39 mouse cellular contexts compared by ENCODE assay signal in the genomic region with DNA sequence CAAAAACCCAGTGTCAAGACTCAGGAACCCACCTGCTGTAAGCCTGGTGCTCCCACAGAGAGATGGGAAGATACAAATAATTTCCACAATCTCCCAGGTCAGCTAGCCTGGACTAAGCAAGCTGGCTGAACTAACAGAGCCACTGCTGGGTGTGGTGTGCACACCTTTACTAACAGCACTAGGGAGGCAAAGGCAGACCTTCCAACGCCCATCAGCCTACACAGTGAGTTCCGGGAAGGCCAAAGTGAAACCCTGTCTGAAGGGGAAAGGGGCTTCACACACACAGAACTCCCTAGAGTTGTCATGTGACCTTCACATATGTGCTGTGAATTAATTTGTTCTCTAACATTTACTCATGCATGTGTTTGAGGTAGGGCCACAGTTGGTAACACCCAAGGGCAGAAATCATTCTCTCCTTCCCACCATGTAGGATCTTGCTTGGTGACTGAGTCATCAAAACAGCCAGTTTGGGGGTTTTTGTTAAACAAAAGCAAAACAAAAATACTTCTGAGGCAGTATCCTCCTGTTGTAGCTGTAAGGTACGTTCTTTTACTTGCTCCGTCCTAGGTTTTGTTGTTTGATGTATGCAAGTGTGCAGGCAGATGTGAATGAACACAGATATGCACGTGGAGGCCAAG. TPM values are rescaled to one million over a fixed set of nuclear protein-coding genes. Genes with fewer than 3 reads are reported as not detected.
DNase-seq lines count a peak whose midpoint lies in the region; ATAC-seq and TF ChIP-seq lines count a peak whose summit lies in the region.
"Had no signal": no experiment of that assay in that cellular context is flagged by ENCODE, and none has a peak within 500 bp of the region (broad histone marks: within the 10 kb centered on the region; RNA-seq: fewer than 3 reads in every experiment).

No protein-coding gene starts in this region.

- H3K36me3 ChIP-seq in liver, embryonic 12.5 days: peaks cover 73% of the 10 kb centered on the region
- H3K36me3 ChIP-seq in liver, postnatal 0 days (replicated peaks; ENCODE audit: insufficient read depth, low read length): peaks cover 7% of the 10 kb centered on the region; the same call in 1 of the 2 replicates
- H3K36me3 ChIP-seq in E14TG2a.4 (ENCODE audit: insufficient read depth, low read length): peaks cover 78% of the 10 kb centered on the region
- peaks cover 73% of the 10 kb centered on the region for H3K36me3 ChIP-seq in liver, embryonic 15.5 days (replicated peaks)
- H3K36me3 ChIP-seq: embryonic facial prominence, embryonic 15.5 days; heart, embryonic 13.5 days; intestine, embryonic 15.5 days; limb, embryonic 12.5 days; lung, embryonic 15.5 days; midbrain, embryonic 12.5 days; stomach, embryonic 15.5 days had no signal

- no peak for TF ChIP-seq EP300 in liver, postnatal 0 days (IDR thresholded peaks at IDR 0.05; ENCODE audit: low read depth)

- ATAC-seq in liver, embryonic 12.5 days: peak; percentile 20; the same call in 1 of the 2 replicates
- ATAC-seq in liver, postnatal 0 days: no peak
- no peak for ATAC-seq in liver, embryonic 15.5 days (ENCODE audit: insufficient read depth)
- ATAC-seq: forebrain, embryonic 14.5 days; intestine, embryonic 15.5 days had no signal

- no peak overlapping the region; the same call in 1 of the 2 replicates for H3K27ac ChIP-seq in liver, embryonic 12.5 days
- H3K27ac ChIP-seq in liver, postnatal 0 days (ENCODE audit: low read depth): no peak overlapping the region
- peak overlapping the region; percentile 43; the same call in 1 of the 2 replicates for H3K27ac ChIP-seq in liver, embryonic 15.5 days (replicated peaks)
- H3K27ac ChIP-seq: embryonic facial prominence, embryonic 10.5 days; embryonic facial prominence, embryonic 15.5 days; heart, adult 2 months; heart, embryonic 13.5 days; hindbrain, embryonic 14.5 days; intestine, embryonic 15.5 days; limb, embryonic 12.5 days; liver, embryonic 14.5 days; lung, embryonic 15.5 days; midbrain, embryonic 12.5 days; stomach, embryonic 15.5 days had no signal

- 79% methylated on average over 5 of the region's 5 CpGs for WGBS in liver, embryonic 12.5 days (ENCODE audit: insufficient replicate concordance)
- 83% methylated on average over 5 of the region's 5 CpGs for whole genome bisulfite sequencing in liver, postnatal 0 days (ENCODE audit: insufficient replicate concordance)
- 80% methylated on average over 5 of the region's 5 CpGs for WGBS in liver, embryonic 15.5 days (ENCODE audit: insufficient replicate concordance)

- H3K9me3 ChIP-seq in liver, embryonic 12.5 days (replicated peaks): no peaks in the 10 kb centered on the region
- no peaks in the 10 kb centered on the region for H3K9me3 ChIP-seq in liver, postnatal 0 days (ENCODE audit: low read length)
- no peaks in the 10 kb centered on the region for H3K9me3 ChIP-seq in E14TG2a.4 (ENCODE audit: low read length)
- no peaks in the 10 kb centered on the region for H3K9me3 ChIP-seq in liver, embryonic 15.5 days (replicated peaks)
- H3K9me3 ChIP-seq: embryonic facial prominence, embryonic 10.5 days; embryonic facial prominence, embryonic 15.5 days; heart, embryonic 13.5 days; intestine, embryonic 15.5 days; limb, embryonic 12.5 days; lung, embryonic 15.5 days; midbrain, embryonic 12.5 days; stomach, embryonic 15.5 days had no signal

- TF ChIP-seq CTCF in liver, postnatal 0 days (IDR thresholded peaks at IDR 0.05; ENCODE audit: low read depth): no peak
- no peak for TF ChIP-seq CTCF in E14TG2a.4 (conservative IDR thresholded peaks at IDR 0.05; ENCODE audit: low read length)

- no peaks in the 10 kb centered on the region for H3K27me3 ChIP-seq in liver, embryonic 12.5 days (replicated peaks)
- no peaks in the 10 kb centered on the region for H3K27me3 ChIP-seq in liver, postnatal 0 days (ENCODE audit: insufficient read depth, low read length)
- no peaks in the 10 kb centered on the region for H3K27me3 ChIP-seq in E14TG2a.4 (ENCODE audit: insufficient read depth, low read length)
- no peaks in the 10 kb centered on the region for H3K27me3 ChIP-seq in liver, embryonic 15.5 days
- H3K27me3 ChIP-seq: embryonic facial prominence, embryonic 15.5 days; heart, embryonic 13.5 days; intestine, embryonic 15.5 days; limb, embryonic 12.5 days; lung, embryonic 15.5 days; midbrain, embryonic 12.5 days; stomach, embryonic 15.5 days had no signal

- no peak for DNase-seq in liver, postnatal 0 days
- peak; percentile 51 for DNase-seq in ZHBTc4 (ENCODE audit: low read depth, low spot score)
- no peak for DNase-seq in layer of hippocampus, adult 9-10 months (ENCODE audit: low spot score)
- no peak for DNase-seq in gastrocnemius, adult 8-10 months (ENCODE audit: low spot score in 2 of 2)
- DNase-seq in spleen, postnatal 4 days (ENCODE audit: low spot score in 2 of 2): no peak
- DNase-seq: adrenal gland, postnatal 10 days; cerebellum, adult 8-10 months; cerebellum, postnatal 25 days; gastrocnemius, postnatal 36 days; heart, adult 2 months; heart, postnatal 10 days; kidney, adult 2 months; kidney, postnatal 36 days; layer of hippocampus, adult 9-11 months; right cerebral cortex, postnatal 14 days; thymus, postnatal 14 days had no signal

- peaks cover 96% of the 10 kb centered on the region for H3K4me1 ChIP-seq in liver, embryonic 12.5 days
- H3K4me1 ChIP-seq in liver, postnatal 0 days (ENCODE audit: insufficient read depth): peaks cover 55% of the 10 kb centered on the region
- H3K4me1 ChIP-seq in E14TG2a.4 (replicated peaks; ENCODE audit: low read depth, low read length): peaks cover 95% of the 10 kb centered on the region
- peaks cover 89% of the 10 kb centered on the region for H3K4me1 ChIP-seq in liver, embryonic 15.5 days (replicated peaks)

- no peak overlapping the region; the same call in 1 of the 2 replicates for H3K4me2 ChIP-seq in liver, embryonic 12.5 days
- no peak overlapping the region for H3K4me2 ChIP-seq in liver, postnatal 0 days (ENCODE audit: low read depth, low read length)
- H3K4me2 ChIP-seq in liver, embryonic 15.5 days: peak overlapping the region; percentile 12; the same call in 1 of the 2 replicates
- H3K4me2 ChIP-seq: embryonic facial prominence, embryonic 15.5 days; heart, embryonic 13.5 days; hindbrain, embryonic 14.5 days; intestine, embryonic 15.5 days; limb, embryonic 12.5 days; lung, embryonic 15.5 days; midbrain, embryonic 12.5 days; stomach, embryonic 15.5 days had no signal

- H3K4me3 ChIP-seq in liver, embryonic 12.5 days: no peak overlapping the region
- no peak overlapping the region for H3K4me3 ChIP-seq in liver, postnatal 0 days (ENCODE audit: low read depth, low read length)
- H3K4me3 ChIP-seq in E14TG2a.4 (replicated peaks; ENCODE audit: low read length): peak overlapping the region; percentile 61
- no peak overlapping the region for H3K4me3 ChIP-seq in liver, embryonic 15.5 days (replicated peaks)
- H3K4me3 ChIP-seq: embryonic facial prominence, embryonic 10.5 days; embryonic facial prominence, embryonic 15.5 days; heart, adult 2 months; heart, embryonic 13.5 days; intestine, embryonic 15.5 days; limb, embryonic 12.5 days; lung, embryonic 15.5 days; midbrain, embryonic 12.5 days; stomach, embryonic 15.5 days had no signal

- no peak overlapping the region for H3K9ac ChIP-seq in liver, embryonic 12.5 days
- no peak overlapping the region for H3K9ac ChIP-seq in liver, postnatal 0 days (replicated peaks)
- H3K9ac ChIP-seq in liver, embryonic 15.5 days: no peak overlapping the region
- H3K9ac ChIP-seq: embryonic facial prominence, embryonic 15.5 days; heart, embryonic 13.5 days; hindbrain, embryonic 14.5 days; intestine, embryonic 15.5 days; limb, embryonic 12.5 days; liver, embryonic 14.5 days; lung, embryonic 15.5 days; midbrain, embryonic 12.5 days; stomach, embryonic 15.5 days had no signal

RNA-seq across cellular contexts. Expression of a gene that starts 47.7 kb away (rescaled TPM):
- polyA plus RNA-seq in liver, embryonic 12.5 days (2016; fragmentation: Nextera tagmentation; extraction: Ambion mirVana): not detected in 2 replicates
- 0.43 TPM in 1 of 2 replicates, not detected in the other for polyA plus RNA-seq in liver, postnatal 0 days (2015; fragmentation: Nextera tagmentation; extraction: Ambion mirVana)
- 0.24 TPM in 1 of 2 replicates, not detected in the other for polyA plus RNA-seq in liver, embryonic 15.5 days (2015; fragmentation: Nextera tagmentation; extraction: Ambion mirVana)
- total RNA-seq in gastrocnemius, adult 8-10 months (2022): not detected
- total RNA-seq: adrenal gland, postnatal 10 days; gastrocnemius, adult 18-20 months; gastrocnemius, postnatal 36 days; heart, adult 2 months; heart, postnatal 10 days; hematopoietic stem cell, adult 5-6 weeks; left cerebral cortex, postnatal 25 days; megakaryocyte progenitor cell, adult 5-6 weeks; monocyte, adult 5-6 weeks had no signal
- polyA plus RNA-seq: embryonic facial prominence, embryonic 10.5 days; embryonic facial prominence, embryonic 15.5 days; forebrain, embryonic 14.5 days; frontal cortex, adult 2 months; heart, embryonic 13.5 days; intestine, embryonic 15.5 days; kidney, embryonic 16.5 days; limb, embryonic 12.5 days; lung, embryonic 15.5 days; midbrain, embryonic 12.5 days; neural tube, embryonic 14.5 days; small intestine, adult 2 months; stomach, embryonic 15.5 days had no signal

RNA-seq across cellular contexts. Expression of a gene that starts 56.3 kb away (rescaled TPM):
- polyA plus RNA-seq in liver, embryonic 12.5 days (2016; fragmentation: Nextera tagmentation; extraction: Ambion mirVana): 55.7 and 56.5 TPM in 2 replicates
- polyA plus RNA-seq in liver, postnatal 0 days (2015; fragmentation: Nextera tagmentation; extraction: Ambion mirVana): 65.4 and 71.2 TPM in 2 replicates
- polyA plus RNA-seq in liver, embryonic 15.5 days (2015; fragmentation: Nextera tagmentation; extraction: Ambion mirVana): 85.9 and 94.7 TPM in 2 replicates
- 1 to 10 TPM; 3.9 to 5.7 (median 5.3) TPM for total RNA-seq in gastrocnemius, adult 8-10 months (2022)
